Mouse (Mus musculus) lung, adult 2 months (tissue): ENCODE data around the gene Rftn1.

Experiments
- CTCF ChIP-seq: fragments of 200-500 bp; IDR thresholded peaks from 2 replicates; pipeline ENCODE4 v1.5.1; 2011; ENCODE audit warnings: mild to moderate bottlenecking, low read length, control low read depth; ENCODE audit not compliant: insufficient read depth
- POLR2A ChIP-seq: fragments of 200-500 bp; IDR thresholded peaks from 2 replicates; pipeline ENCODE4 v1.6.1; 2011; ENCODE audit warnings: low read depth, mild to moderate bottlenecking, control low read depth, low read length, borderline replicate concordance; ENCODE audit errors: extremely low read depth

GRCm38 (mm10) chr17:50235943-50236701, 45.6 kb upstream of the Rftn1 start:
- TF ChIP-seq CTCF, result no peak
- no peak for TF ChIP-seq POLR2A
